Mouse (Mus musculus) intestine, embryonic 16.5 days (tissue): ENCODE results near the gene Prpf3. TPM values are rescaled to one million over a fixed set of nuclear protein-coding genes. Genes with fewer than 3 reads are reported as not detected.
"Not testable (repeated sequence)": the region's sequence is repeated elsewhere in the genome, so short reads cannot be mapped to it uniquely, and the experiment has no call there.

Source experiments
- ATAC-seq: fragments of 200-750 bp; cut with Nextera tagmentation; 2 replicates; pipeline ENCODE4 v1.8.0; 2017; ENCODE audit warnings: moderate TSS enrichment, moderate library complexity
- H3K27ac ChIP-seq: fragments of 300-500 bp; sonication (generic); 2 replicates; pipeline ENCODE4 v1.5.1; 2014; ENCODE audit warnings: mild to moderate bottlenecking, low read length
- H3K27me3 ChIP-seq: fragments of 300-500 bp; sonication (generic); replicated peaks from 2 replicates; pipeline ENCODE4 v1.6.1; 2014; ENCODE audit warnings: low read length, control low read depth, mixed read lengths; ENCODE audit not compliant: control insufficient read depth, insufficient read depth
- H3K36me3 ChIP-seq: fragments of 300-500 bp; sonication (generic); 2 replicates; pipeline ENCODE4 v1.6.1; 2014; ENCODE audit warnings: low read length, control low read depth; ENCODE audit not compliant: control insufficient read depth, insufficient read depth
- H3K4me1 ChIP-seq: fragments of 300-500 bp; sonication (generic); 2 replicates; pipeline ENCODE4 v1.6.1; 2014; ENCODE audit warnings: low read length, control low read depth, mixed read lengths; ENCODE audit not compliant: control insufficient read depth, insufficient read depth
- H3K4me2 ChIP-seq: fragments of 300-500 bp; sonication (generic); 2 replicates; pipeline ENCODE4 v1.6.1; 2014; ENCODE audit warnings: low read depth, low read length, control low read depth
- H3K4me3 ChIP-seq: fragments of 300-500 bp; sonication (generic); 2 replicates; pipeline ENCODE4 v1.5.1; 2014; ENCODE audit warnings: mild to moderate bottlenecking, low read length
- H3K9ac ChIP-seq: fragments of 300-500 bp; sonication (generic); 2 replicates; pipeline ENCODE4 v1.6.1; 2014; ENCODE audit warnings: low read depth, low read length
- H3K9me3 ChIP-seq: fragments of 300-500 bp; sonication (generic); 2 replicates; pipeline ENCODE4 v1.6.1; 2016; ENCODE audit warnings: low read length, control low read depth; ENCODE audit not compliant: control insufficient read depth
- WGBS: fragments of 180-500 bp; shearing (Covaris S2); extraction: QIAGEN DNeasy Blood & Tissue Kit; methylation state at CpG from one replicate; pipeline ENCODE4 v1.1.7; 2014; 5-methylcytosine and 5-hydroxymethylcytosine counted together
- polyA plus RNA-seq: library from polyadenylated mRNA; unstranded; fragments of >200 nt; fragmentation: Nextera tagmentation; extraction: Ambion mirVana; gene quantifications from 2 replicates; pipeline ENCODE4 v1.2.1, GENCODE M21; 2015

The Prpf3 gene
- 39.2 and 42.0 TPM in 2 replicates for polyA plus RNA-seq

DNA sequence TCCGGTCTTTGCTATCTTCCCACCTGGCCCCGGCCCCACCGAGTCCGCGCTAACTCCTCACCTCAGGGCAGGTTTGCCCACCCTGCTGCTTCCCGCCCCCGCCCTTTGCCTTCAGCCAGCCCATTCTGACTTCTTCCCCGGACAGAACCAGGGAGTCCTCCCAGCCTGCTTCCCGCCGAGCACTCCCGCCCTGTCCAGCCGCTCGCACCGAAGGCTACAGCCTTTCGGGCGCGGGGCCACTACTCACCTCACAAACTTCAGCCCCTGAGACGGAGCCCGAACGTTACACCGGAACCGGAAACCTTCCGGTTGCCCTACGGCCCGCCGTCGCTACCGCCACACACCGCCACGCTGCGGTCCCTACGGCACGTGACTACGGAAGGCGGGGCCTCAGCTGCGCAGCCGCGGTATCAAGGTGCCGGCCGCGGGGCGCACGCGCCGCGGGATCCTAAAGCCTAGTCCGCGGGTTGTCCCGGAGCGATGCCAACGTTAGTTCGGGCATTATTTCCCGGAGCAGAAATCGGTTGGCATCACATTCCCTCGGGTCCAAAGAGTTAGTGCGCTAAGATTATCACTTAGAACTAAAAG lies at the start of gene Prpf3:
Prpf3 (minus strand) TSS at position 384 of the 588 bp plus-strand sequence.
- WGBS: under 1% methylated on average over 56 of the region's 56 CpGs
- Histone ChIP-seq H3K4me2 (peak within 1 kb of the TSS; percentile 60), H3K27me3 (no peaks in the 10 kb centered on the region), H3K4me1 (peaks cover 5% of the 10 kb centered on the region), H3K27ac (peak within 1 kb of the TSS; percentile 76), H3K4me3 (peak within 1 kb of the TSS; percentile 86), H3K9me3 (no peaks in the 10 kb centered on the region), H3K36me3 (peaks cover 5% of the 10 kb centered on the region), H3K9ac (peak within 1 kb of the TSS; percentile 93)
- ATAC-seq: peak; percentile 99

DNA sequence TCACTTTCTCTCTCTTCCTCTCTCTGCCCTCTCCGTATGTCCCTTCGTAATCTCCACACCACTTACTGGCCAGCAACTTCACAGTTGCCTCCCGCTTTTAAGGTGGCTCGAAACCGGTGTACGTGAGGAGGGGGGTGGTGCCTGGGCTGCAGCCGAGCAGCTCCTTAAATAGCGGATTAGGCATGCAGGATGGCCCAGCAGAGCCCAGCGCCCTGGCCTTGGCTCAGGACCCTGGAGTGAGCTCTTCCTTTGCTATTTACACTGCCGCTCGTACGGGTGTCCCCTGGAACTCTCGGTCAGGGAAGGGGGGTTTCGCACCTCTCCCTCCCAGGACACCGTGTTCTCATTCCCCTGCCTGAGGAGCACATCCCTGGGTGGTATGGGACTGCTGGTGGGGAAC lies 48.9 kb upstream of the Prpf3 start, which contains the start of gene Car14:
Car14 (minus strand) TSS at position 124 of the 400 bp plus-strand sequence.
- Histone ChIP-seq H3K36me3 (no peaks in the 10 kb centered on the region), H3K4me1 (peaks cover 19% of the 10 kb centered on the region), H3K9ac (peak within 1 kb of the TSS; percentile 51), H3K27ac (no peak within 1 kb of the TSS), H3K4me3 (peak within 1 kb of the TSS; percentile 29), H3K4me2 (peak within 1 kb of the TSS; percentile 61), H3K27me3 (no peaks in the 10 kb centered on the region), H3K9me3 (no peaks in the 10 kb centered on the region)
- peak; percentile 27; the same call in 1 of the 2 replicates for ATAC-seq
- WGBS: 3% methylated on average over 15 of the region's 15 CpGs

DNA sequence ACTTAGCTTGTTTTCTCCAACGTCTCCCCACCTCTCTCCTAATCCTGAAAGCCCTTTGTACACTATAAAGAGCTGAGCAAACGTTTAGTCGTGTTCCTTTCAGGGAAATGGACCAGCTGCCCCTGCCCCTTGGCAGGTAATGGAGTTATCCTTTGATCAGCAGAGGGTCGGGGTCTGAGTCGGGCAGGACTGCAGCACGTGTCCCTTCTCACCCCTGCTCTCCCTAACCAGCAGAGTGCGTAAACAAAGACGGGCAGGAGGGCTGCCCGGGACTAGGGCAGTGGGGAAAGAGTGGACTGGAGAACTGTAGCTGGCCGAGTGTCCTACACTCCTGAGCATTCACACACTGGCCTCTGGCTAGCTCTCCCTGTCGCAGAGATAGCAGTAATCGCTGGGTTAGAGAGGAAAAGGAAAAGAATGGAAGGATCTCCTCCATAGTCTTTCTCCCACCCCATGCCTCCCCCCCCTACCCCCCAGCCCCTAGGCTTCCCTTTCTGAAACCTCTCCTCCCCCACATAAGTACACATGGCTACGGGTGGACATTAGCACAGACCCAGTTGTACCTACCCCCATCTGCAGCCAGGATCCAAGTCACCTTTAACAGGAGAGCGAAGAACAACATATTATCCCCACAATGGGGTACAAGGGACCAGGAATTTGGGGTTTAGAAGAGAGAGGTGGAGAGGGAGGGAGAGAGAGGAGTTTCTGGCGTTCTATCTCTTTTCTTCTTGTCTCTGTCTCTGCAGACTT lies 48.2 kb upstream of the Prpf3 start:
- Histone ChIP-seq H3K36me3 (no peaks in the 10 kb centered on the region), H3K9ac (no peak overlapping the region), H3K4me2 (peak overlapping the region; percentile 61; the same call in 1 of the 2 replicates), H3K9me3 (no peaks in the 10 kb centered on the region), H3K4me1 (peaks cover 19% of the 10 kb centered on the region), H3K27me3 (no peaks in the 10 kb centered on the region), H3K4me3 (peak overlapping the region; percentile 29; the same call in 1 of the 2 replicates), H3K27ac (no peak overlapping the region)
- no peak for ATAC-seq
- 13% methylated on average over 15 of the region's 15 CpGs for WGBS

DNA sequence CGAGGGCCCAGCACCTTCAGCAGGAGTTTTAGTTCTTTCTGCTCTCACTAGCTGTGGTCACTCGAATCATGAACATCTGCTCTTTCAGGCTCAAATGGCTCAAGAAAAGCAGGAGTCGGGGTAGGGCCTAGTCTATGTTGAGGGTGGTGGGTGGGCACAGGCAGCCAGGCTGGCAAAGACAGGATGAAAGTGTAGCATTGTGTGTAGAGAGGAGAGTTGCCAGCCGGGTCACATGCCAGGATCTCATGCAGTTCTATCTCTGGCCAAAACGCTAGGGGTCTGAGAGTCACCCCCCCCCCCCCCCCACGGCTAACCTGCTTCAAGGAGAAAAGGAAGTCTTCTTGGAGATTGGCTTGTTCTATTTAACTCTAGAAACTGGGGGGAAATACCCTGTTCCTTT lies 47.0 kb upstream of the Prpf3 start:
- Histone ChIP-seq H3K36me3 (no peaks in the 10 kb centered on the region), H3K27ac (no peak overlapping the region), H3K9me3 (no peaks in the 10 kb centered on the region), H3K4me3 (no peak overlapping the region), H3K9ac (no peak overlapping the region), H3K4me1 (peaks cover 19% of the 10 kb centered on the region), H3K4me2 (no peak overlapping the region), H3K27me3 (no peaks in the 10 kb centered on the region)
- 35% methylated on average over 6 of the region's 6 CpGs for WGBS
- ATAC-seq: no peak

DNA sequence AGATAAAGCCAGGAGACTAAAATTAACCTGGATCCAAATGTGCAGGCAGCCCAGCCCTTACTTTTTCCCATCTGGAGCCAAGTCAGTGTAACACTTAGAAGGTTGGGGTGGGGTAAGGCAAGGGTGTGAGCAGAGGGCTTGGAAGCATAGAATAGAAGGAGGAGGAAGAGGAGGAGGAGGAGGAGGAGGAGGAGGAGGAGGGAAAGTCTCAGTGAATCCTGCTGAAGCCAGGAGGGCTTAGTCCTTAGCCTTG lies 46.6 kb upstream of the Prpf3 start:
- H3K4me1 ChIP-seq: peaks cover 19% of the 10 kb centered on the region

DNA sequence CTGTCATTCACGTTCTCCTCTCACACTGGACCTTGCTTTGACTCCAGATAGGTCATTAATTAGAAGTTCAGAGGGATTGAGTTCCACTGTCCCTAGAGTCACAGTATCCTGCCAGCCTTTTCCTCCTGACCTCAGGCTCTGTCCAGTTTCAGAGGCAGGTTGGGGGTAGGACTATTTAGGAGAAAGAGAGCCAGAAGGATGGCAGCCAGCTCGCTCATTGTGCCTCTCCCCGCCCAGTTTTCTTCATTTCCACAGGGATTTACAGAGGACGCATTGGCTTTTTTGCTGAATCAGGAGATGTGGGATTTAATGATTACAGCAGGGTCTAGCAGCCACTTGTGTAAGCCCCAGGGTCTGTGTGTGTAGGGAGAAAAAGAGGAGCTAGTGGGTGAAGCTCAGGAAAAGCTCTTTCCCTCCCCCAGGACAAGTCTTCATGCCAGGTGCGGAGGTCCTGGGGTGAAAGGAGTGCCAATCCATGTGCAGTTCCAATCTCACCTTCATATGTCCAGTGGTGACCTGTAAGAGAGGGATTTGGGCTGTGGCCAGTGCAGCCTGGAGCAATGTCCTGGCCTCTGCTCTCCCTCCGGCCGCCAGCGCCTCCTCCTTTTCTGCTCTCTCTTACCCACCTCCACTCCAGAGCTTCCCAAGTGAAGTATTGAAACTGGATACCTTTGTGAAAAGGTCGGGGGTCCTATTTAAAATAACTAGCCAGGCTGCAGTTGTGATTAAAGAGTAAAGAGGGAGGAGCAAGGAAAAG lies 46.1 kb upstream of the Prpf3 start:
- Histone ChIP-seq H3K9me3 (no peaks in the 10 kb centered on the region), H3K36me3 (no peaks in the 10 kb centered on the region), H3K4me2 (no peak overlapping the region), H3K4me1 (peaks cover 16% of the 10 kb centered on the region), H3K27me3 (no peaks in the 10 kb centered on the region), H3K9ac (no peak overlapping the region), H3K27ac (no peak overlapping the region), H3K4me3 (no peak overlapping the region)
- ATAC-seq: no peak
- 69% methylated on average over 9 of the region's 9 CpGs for WGBS

More for the DNA sequence above, 46.6 kb upstream of the Prpf3 start:
- no peak overlapping the region for H3K4me2 ChIP-seq
- no peak overlapping the region for H3K9ac ChIP-seq
- H3K4me3 ChIP-seq: no peak overlapping the region
- no peak for ATAC-seq
- no peaks in the 10 kb centered on the region for H3K36me3 ChIP-seq
- no peaks in the 10 kb centered on the region for H3K27me3 ChIP-seq
- H3K27ac ChIP-seq: no peak overlapping the region
- H3K9me3 ChIP-seq: no peaks in the 10 kb centered on the region

DNA sequence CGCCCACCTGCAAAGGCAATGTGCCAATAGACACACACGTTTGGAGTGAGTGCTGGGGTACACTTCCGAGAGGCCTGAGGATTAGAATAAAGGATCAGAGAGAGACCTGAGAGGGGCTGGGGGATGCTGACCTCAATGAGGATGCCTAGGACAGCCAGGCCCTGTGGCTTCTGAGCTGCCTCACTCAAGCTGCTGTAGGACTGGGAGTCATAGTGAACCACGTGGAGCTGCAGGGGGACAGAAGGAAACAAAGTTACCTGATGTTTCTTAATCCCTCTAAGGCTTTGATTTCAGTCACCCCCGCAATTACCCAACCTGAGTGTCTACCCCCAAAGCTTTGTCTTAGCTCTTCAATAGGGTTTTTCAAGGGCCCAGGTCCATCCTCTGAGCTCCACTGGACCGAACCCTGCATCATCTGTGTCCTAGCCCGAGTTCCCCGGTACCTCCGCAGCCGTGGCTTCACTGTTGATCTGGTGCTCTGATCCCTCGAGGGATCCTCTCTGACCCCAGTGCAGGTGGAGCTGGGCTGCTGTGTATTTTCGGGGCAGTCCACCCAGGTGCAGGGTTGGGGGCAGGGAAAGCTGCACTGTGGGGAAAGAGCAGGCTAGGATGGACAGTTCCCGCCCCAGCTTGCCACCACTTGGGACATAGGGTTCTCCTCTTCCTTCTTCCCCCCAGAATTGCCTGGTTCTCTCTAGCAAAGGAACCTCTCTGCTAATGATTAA lies 44.3 kb upstream of the Prpf3 start:
- H3K9ac ChIP-seq: no peak overlapping the region
- no peak overlapping the region for H3K4me2 ChIP-seq
- no peak overlapping the region for H3K4me3 ChIP-seq
- WGBS: 77% methylated on average over 13 of the region's 13 CpGs
- no peak for ATAC-seq
- H3K4me1 ChIP-seq: peaks cover 11% of the 10 kb centered on the region
- no peak overlapping the region for H3K27ac ChIP-seq
- no peaks in the 10 kb centered on the region for H3K36me3 ChIP-seq
- H3K27me3 ChIP-seq: no peaks in the 10 kb centered on the region
- H3K9me3 ChIP-seq: no peaks in the 10 kb centered on the region

DNA sequence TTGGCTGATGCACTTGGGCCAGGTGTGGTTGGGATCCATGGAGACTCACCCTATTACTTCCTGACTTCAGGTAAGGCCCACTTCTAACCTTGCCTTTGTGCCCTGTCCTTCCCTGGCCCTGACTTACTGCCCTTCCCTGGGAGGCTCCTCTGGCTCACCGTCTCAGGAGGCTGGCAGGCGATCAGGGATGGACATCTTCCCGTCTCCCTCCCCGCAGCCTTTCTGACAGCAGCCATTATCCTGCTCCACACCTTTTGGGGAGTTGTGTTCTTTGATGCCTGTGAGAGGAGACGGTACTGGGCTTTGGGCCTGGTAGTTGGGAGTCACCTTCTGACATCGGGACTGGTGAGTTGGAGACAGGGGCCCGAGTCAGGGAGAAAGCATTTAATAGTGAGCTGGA lies 39.8 kb upstream of the Prpf3 start:
- not testable (repeated sequence) for ATAC-seq, H3K36me3 ChIP-seq, H3K4me2 ChIP-seq, H3K9me3 ChIP-seq, H3K27ac ChIP-seq, H3K4me3 ChIP-seq, H3K9ac ChIP-seq, H3K27me3 ChIP-seq
- H3K4me1 ChIP-seq: peaks cover 23% of the 10 kb centered on the region
- 86% methylated on average over 7 of the region's 7 CpGs for WGBS
